Mouse (Mus musculus): ENCODE results near the gene Ptprn. TPM values are rescaled to one million over a fixed set of nuclear protein-coding genes. Genes with fewer than 3 reads are reported as not detected.

The Ptprn gene
- polyA plus RNA-seq, 1 experiment from 2014 or later: 0.35 TPM

DNA sequence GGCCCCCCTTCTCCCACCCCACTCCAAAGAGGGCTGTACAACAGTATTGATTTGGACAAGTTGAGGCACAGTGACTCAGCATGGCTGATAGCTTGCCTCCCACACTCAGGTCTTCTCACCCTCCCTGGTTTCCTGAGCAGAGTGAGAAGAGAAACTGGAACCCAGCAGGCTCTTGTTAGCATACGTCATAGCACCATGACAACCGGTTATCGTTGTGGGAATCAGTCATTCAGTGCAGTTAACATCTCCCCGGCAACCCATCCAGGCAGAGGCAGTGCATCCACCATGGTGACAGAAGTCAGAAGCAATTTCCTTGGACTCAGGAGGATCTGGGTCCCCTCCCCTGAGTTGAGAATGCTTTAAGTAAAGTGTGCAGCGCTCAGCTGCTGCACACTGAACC is 18.7 kb upstream of the Ptprn start:
- WGBS: 86% methylated on average over 5 of the region's 5 CpGs
- Histone ChIP-seq H3K4me3 (replicated peaks) (no peak overlapping the region), H3K9me3 (0 out of 2 replicates have a peak, but pooled peaks cover 6% of the 10 kb centered on the region), H3K27me3 (peaks cover 15% of the 10 kb centered on the region), H3K4me1 (replicated peaks) (no peaks in the 10 kb centered on the region), H3K4me2 (no peak overlapping the region), H3K9ac (replicated peaks) (no peak overlapping the region), H3K36me3 (no peaks in the 10 kb centered on the region), H3K27ac (no peak overlapping the region)
- ATAC-seq (ENCODE audit: insufficient number of reproducible peaks, insufficient read depth, low FRiP score, low TSS enrichment, low read depth): no peak

DNA sequence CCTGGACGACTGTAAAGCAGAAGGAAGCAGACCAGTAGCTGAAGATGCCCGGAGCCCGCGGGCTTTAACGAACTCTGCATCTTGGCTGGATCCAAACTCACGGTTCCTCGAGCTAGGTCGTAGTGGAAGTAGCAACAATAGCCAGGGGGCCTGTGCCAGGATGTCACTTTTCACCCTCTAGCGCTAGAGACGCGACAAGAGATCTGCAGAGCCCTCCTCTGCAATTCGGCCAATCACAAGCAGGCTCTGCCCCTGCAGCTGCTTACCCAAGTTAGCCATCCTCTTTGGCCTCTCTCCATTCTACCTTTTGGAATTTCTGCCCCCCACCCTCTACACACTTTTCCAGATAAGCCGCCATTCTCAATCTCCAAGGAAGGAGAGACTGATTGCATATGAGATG is 13.9 kb upstream of the Ptprn start, which contains the start of gene Resp18:
TSS of gene Resp18 (minus strand) at position 188 of the 400 bp plus-strand sequence.
- Histone ChIP-seq H3K27ac (no peak within 1 kb of the TSS), H3K4me3 (replicated peaks) (no peak within 1 kb of the TSS), H3K4me2 (no peak within 1 kb of the TSS), H3K9me3 (0 out of 2 replicates have a peak, but pooled peaks cover 6% of the 10 kb centered on the region), H3K4me1 (replicated peaks) (no peaks in the 10 kb centered on the region), H3K36me3 (no peaks in the 10 kb centered on the region), H3K9ac (replicated peaks) (no peak within 1 kb of the TSS), H3K27me3 (peaks cover 37% of the 10 kb centered on the region)
- ATAC-seq (ENCODE audit: insufficient number of reproducible peaks, insufficient read depth, low FRiP score, low TSS enrichment, low read depth): no peak
- WGBS: 3% methylated on average over 13 of the region's 13 CpGs

DNA sequence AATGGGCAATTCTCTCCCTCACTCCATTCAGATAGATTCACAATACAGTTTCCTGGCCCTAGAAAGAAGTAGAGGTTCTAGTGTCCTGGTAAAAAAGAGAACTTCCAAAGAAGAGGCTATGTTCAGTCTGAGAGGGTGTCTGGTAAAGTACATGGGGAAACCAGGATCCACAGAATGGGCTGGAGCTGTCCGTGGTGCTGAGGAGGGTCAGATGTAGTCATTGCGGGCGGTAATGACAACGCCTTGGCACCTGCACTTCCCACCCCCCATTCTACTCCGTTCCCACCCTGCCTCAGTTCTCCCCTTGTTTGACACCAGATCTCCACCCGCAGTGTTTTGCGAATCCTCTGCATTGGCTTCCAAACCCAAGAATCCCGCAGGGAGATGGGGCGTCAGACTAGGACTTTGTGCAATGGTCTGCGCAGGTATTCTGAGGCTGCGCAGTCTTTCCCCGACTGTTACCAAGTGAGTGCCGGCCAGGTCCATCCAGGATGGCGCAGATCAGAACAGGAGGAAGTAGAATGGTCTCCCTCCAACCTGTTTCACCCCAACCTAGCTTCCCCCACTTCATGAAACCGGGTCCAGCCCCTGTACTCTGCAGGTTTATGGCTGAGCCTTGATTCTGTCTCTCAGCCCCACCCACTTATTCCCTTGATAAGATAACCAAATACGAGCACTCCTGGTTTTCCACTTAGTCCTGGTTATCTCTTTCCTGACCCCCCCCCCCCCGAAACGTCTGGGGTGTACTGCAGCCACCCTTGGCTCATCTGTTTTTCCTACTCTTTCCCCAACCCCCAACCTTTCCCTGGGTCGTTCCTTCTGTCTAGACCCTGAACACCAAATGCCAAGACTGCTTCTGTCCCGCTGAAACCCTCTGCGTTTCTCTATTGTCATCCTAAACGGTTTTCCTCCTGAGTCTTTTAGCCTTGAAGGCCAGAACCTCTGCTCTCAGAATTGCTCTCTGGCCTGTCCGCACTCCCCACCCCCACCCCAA is 13.2 kb upstream of the Ptprn start:
- H3K27me3 ChIP-seq: peaks cover 40% of the 10 kb centered on the region
- 7% methylated on average over 23 of the region's 23 CpGs for WGBS
- no peak overlapping the region for H3K4me3 ChIP-seq (replicated peaks)
- H3K9ac ChIP-seq (replicated peaks): no peak overlapping the region
- no peak overlapping the region for H3K4me2 ChIP-seq
- no peaks in the 10 kb centered on the region for H3K36me3 ChIP-seq
- H3K4me1 ChIP-seq (replicated peaks): no peaks in the 10 kb centered on the region
- ATAC-seq (ENCODE audit: insufficient number of reproducible peaks, insufficient read depth, low FRiP score, low TSS enrichment, low read depth): no peak
- 0 out of 2 replicates have a peak, but pooled peaks cover 6% of the 10 kb centered on the region for H3K9me3 ChIP-seq
- no peak overlapping the region for H3K27ac ChIP-seq

DNA sequence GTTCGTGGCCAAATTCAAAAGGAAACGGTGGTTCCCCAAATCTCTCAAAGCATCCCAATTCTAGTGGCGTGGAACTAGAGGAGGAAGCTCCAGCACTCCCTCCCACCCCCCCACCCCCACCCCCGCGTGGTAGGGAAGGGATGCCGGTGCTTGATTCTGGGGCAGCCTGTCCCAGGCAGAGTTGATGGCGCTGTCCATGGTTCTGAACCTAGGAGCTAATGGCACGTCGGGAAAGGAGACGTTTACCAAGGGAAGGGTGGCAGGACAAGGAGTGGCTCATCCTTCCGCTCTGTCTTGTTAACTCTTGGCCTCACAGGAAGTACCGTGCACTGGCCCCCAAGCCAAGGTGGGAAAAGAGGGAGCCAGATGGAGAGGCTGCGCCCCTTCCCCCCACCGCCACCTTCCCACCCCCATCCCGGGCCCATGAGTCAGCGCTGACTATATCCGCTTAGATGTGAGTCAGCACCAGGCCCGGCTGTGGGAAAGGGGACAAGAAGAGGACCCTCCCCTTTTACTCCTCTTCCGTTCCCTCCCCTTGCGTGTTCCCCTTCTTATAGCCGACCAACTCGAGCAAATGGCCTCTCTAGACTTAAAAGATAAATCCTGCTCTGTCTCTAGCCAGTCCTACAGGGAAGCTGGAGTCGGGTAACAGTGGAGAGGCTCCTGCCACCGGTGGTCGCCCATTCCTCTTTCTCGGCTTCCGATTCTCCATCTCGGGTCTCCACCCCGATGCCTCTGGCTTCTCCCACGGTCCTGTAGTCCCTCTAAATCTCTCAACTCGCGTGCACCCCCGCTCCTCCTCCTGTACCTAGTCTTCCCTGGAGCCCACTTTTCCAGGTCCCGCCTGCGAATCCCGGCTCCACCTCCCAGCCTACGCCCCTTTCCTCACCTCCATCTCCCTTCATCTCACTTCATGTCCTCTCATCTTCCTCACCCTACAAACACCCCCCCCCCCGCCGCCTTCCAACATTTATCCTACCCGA is 1.0 kb downstream of the Ptprn start:
- Histone ChIP-seq H3K4me3 (replicated peaks) (peak overlapping the region; percentile 18; the same call in 1 of the 2 replicates), H3K4me2 (peak overlapping the region; percentile 26; the same call in 1 of the 2 replicates), H3K27ac (no peak overlapping the region), H3K9ac (replicated peaks) (no peak overlapping the region), H3K27me3 (peaks cover 57% of the 10 kb centered on the region), H3K4me1 (replicated peaks) (no peaks in the 10 kb centered on the region), H3K9me3 (no peaks in the 10 kb centered on the region), H3K36me3 (no peaks in the 10 kb centered on the region)
- no peak for ATAC-seq (ENCODE audit: insufficient number of reproducible peaks, insufficient read depth, low FRiP score, low TSS enrichment, low read depth)
- WGBS: 2% methylated on average over 40 of the region's 40 CpGs

DNA sequence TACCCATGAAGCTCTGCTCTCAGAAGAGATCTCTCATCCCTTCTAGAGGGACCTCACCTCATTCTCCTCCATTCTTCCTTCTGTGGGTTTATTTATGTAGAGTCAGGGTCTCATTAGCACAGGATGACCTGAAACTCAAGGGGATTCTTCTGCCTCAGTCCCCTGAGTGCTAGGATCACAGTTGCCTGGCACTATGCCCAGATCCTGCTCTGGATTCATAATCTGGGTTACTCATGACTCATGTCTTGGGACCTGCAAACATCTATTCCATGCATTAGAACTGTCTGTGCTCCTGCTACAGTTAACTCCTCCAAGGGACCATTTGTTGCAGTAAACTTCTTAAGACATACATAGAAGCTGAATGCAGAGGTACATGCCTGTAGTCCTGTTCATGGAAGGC is 3.0 kb downstream of the Ptprn start:
- H3K9ac ChIP-seq (replicated peaks): no peak overlapping the region
- H3K27me3 ChIP-seq: peaks cover 63% of the 10 kb centered on the region
- no peak overlapping the region for H3K4me2 ChIP-seq
- no peak overlapping the region for H3K27ac ChIP-seq
- H3K4me3 ChIP-seq (replicated peaks): no peak overlapping the region
- ATAC-seq (ENCODE audit: insufficient number of reproducible peaks, insufficient read depth, low FRiP score, low TSS enrichment, low read depth): no peak
- H3K4me1 ChIP-seq (replicated peaks): no peaks in the 10 kb centered on the region
- H3K9me3 ChIP-seq: no peaks in the 10 kb centered on the region
- H3K36me3 ChIP-seq: no peaks in the 10 kb centered on the region

DNA sequence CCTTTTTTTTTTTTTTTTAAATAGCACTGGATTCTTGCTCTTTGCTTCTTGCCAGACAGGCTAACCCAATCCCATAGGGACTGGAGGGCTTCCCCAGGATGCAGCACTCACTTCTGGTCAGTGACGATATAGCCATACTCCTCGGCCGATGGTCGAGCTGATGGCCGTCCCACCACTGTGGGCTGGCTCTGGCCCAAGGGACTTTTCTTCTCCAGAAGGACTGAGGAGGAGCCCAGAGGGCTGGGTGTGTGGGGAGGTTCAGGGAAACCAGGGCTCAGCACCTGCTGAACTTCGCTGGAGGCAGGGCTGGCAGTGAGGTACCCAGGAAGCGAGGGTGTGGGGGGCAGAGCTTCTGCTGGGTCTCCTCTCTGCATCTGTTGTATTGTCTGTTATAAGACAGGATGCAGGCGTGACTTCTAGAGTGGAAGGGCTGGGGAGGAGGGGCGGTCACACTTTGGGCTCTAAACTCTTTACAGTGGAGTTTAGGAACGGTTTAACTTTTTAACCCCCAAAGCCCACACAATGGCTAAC is 8.7 kb downstream of the Ptprn start:
- no peak overlapping the region for H3K27ac ChIP-seq
- 68% methylated on average over 10 of the region's 10 CpGs for WGBS
- no peak overlapping the region for H3K9ac ChIP-seq (replicated peaks)
- peaks cover 34% of the 10 kb centered on the region for H3K27me3 ChIP-seq
- H3K36me3 ChIP-seq: no peaks in the 10 kb centered on the region
- no peak overlapping the region for H3K4me3 ChIP-seq (replicated peaks)
- no peaks in the 10 kb centered on the region for H3K9me3 ChIP-seq
- no peak overlapping the region for H3K4me2 ChIP-seq
- no peak for ATAC-seq (ENCODE audit: insufficient number of reproducible peaks, insufficient read depth, low FRiP score, low TSS enrichment, low read depth)
- H3K4me1 ChIP-seq (replicated peaks): peaks cover 10% of the 10 kb centered on the region; the same call in 1 of the 2 replicates

DNA sequence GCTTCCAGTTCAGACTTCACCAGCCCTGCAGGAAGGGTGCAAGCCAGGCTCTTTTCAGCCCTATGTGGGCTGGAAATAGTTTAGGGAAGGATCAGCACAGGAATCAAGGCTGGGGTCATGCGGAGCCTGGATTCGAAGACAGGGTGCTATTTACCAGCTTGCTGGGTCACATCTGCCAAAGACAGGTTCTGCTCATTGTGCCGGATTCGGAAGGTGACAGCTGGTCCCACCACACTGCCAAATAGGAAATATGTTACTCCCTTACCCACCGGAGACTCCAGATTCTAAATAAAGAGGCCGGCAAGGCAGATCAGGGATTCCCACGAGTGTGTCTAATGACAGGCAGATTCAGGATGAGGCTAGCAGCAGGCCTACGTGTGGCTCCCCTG is 9.7 kb downstream of the Ptprn start:
- Histone ChIP-seq H3K9me3 (no peaks in the 10 kb centered on the region), H3K27me3 (peaks cover 30% of the 10 kb centered on the region), H3K4me2 (no peak overlapping the region), H3K27ac (no peak overlapping the region), H3K4me3 (replicated peaks) (no peak overlapping the region), H3K4me1 (replicated peaks) (peaks cover 12% of the 10 kb centered on the region; the same call in 1 of the 2 replicates), H3K9ac (replicated peaks) (no peak overlapping the region), H3K36me3 (no peaks in the 10 kb centered on the region)
- WGBS: 70% methylated on average over 8 of the region's 8 CpGs
- ATAC-seq (ENCODE audit: insufficient number of reproducible peaks, insufficient read depth, low FRiP score, low TSS enrichment, low read depth): no peak

DNA sequence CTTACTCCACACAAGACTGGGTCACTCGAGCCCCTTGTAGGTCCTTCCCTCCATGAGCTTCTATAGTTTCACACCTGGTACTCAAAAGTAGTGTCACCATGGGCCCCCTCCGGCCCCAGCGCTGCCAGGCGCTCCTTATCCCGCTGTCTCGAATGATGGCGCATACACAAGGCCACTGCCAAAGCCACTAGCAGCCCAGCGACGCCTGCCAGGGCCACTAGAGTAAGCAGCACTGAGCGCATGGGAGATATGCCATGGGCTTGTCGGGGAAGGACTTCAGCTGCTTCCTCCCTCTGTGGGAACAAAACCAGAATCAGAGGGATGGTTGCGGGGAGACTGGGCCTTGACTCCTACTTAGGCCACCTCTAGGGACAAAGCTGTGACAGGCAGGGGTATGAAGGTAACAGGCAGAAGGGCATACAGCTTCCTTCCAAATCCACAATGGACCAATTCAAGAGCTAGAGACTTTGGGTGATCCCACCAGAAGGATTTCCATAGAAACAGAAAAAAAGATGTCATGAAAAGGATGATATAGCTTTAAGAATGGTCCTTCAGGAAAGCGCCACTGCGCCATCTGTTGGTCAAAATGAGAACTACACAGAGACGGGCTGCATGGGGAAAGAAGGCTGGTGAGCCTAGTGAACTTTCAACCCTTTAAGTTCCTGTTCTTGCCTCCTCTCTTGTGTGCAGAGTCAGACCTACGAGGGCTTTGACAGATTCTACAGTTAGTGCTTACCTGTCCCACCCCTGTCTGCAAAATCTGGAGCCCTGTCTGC is 10.3 kb downstream of the Ptprn start:
- H3K4me3 ChIP-seq (replicated peaks): no peak overlapping the region

DNA sequence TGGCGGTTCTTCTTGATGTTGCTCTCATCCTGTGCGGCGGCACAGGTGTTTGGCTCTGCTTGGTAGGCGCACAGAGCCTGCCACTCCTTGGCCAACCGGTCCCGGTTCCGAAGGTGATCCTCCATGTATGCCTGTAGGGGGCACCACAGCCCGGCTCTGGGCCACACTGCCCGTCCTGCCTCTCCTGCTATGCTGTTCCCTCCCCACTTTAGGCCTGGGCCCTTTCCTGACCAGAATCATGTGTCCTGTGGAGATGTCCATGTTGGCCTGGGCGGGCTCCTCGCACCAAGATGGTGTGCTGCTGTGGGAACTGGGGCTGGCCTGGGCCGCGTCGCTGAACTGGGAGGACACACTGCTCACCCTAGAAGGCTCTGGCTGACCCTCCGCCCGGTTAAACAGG is 11.3 kb downstream of the Ptprn start:
- peaks cover 30% of the 10 kb centered on the region for H3K27me3 ChIP-seq
- H3K36me3 ChIP-seq: no peaks in the 10 kb centered on the region
- H3K9me3 ChIP-seq: no peaks in the 10 kb centered on the region
- no peak overlapping the region for H3K27ac ChIP-seq
- H3K4me2 ChIP-seq: no peak overlapping the region
- H3K4me3 ChIP-seq (replicated peaks): no peak overlapping the region
- ATAC-seq (ENCODE audit: insufficient number of reproducible peaks, insufficient read depth, low FRiP score, low TSS enrichment, low read depth): no peak
- H3K9ac ChIP-seq (replicated peaks): no peak overlapping the region
- H3K4me1 ChIP-seq (replicated peaks): peaks cover 18% of the 10 kb centered on the region
- 72% methylated on average over 16 of the region's 16 CpGs for WGBS

More for the DNA sequence above, 10.3 kb downstream of the Ptprn start:
- H3K27ac ChIP-seq: no peak overlapping the region
- H3K36me3 ChIP-seq: no peaks in the 10 kb centered on the region
- WGBS: 67% methylated on average over 16 of the region's 16 CpGs
- no peaks in the 10 kb centered on the region for H3K9me3 ChIP-seq
- ATAC-seq (ENCODE audit: insufficient number of reproducible peaks, insufficient read depth, low FRiP score, low TSS enrichment, low read depth): no peak
- peaks cover 30% of the 10 kb centered on the region for H3K27me3 ChIP-seq
- H3K4me1 ChIP-seq (replicated peaks): peaks cover 12% of the 10 kb centered on the region; the same call in 1 of the 2 replicates
- no peak overlapping the region for H3K4me2 ChIP-seq
- H3K9ac ChIP-seq (replicated peaks): no peak overlapping the region

DNA sequence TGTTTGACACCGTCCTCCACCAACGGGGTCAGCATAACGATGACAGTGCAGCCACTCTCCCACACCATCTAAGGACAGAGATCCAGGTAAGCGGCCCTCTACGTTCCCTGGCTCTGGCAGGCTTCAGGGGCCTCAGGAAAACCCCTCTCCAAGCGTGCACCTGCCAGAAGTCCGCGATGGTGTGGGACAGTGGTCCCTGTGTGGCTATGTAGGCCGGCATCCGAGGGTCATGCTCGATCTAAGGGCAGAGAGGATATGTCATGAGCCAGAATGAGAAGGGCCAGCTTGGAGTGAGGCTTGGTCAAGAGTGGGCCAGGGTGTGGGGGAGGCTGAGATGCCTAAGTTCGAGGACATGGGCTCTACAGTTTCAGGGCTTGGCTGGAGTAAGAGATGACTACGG is 12.0 kb downstream of the Ptprn start:
- ATAC-seq (ENCODE audit: insufficient number of reproducible peaks, insufficient read depth, low FRiP score, low TSS enrichment, low read depth): no peak
- Histone ChIP-seq H3K9ac (replicated peaks) (no peak overlapping the region), H3K36me3 (no peaks in the 10 kb centered on the region), H3K4me3 (replicated peaks) (no peak overlapping the region), H3K9me3 (no peaks in the 10 kb centered on the region), H3K4me1 (replicated peaks) (peaks cover 25% of the 10 kb centered on the region), H3K27me3 (peaks cover 25% of the 10 kb centered on the region), H3K4me2 (no peak overlapping the region), H3K27ac (no peak overlapping the region)
- 69% methylated on average over 13 of the region's 13 CpGs for whole genome bisulfite sequencing
